ENCODE assay signal across 8 mouse cellular contexts in genomic region chr17:35243086-35243485, GRCm38 (mm10). TPM values are rescaled to one million over a fixed set of nuclear protein-coding genes. Genes with fewer than 3 reads are reported as not detected.
DNase-seq lines count a peak whose midpoint lies in the region; ATAC-seq and TF ChIP-seq lines count a peak whose summit lies in the region.

No protein-coding gene starts in this region.

- 6% methylated on average over 16 of the region's 16 CpGs for WGBS in forebrain, embryonic 11.5 days
- 2% methylated on average over 16 of the region's 16 CpGs for WGBS in hindbrain, embryonic 15.5 days
- 3% methylated on average over 16 of the region's 16 CpGs for WGBS in limb, embryonic 15.5 days

- TF ChIP-seq CTCF in bone marrow macrophage, adult 2 months (IDR thresholded peaks at IDR 0.05; ENCODE audit: low read depth, low read length) = no peak

- peak overlapping the region; percentile 99 for H3K9ac ChIP-seq in forebrain, embryonic 11.5 days (ENCODE audit: low read length)
- peak overlapping the region; percentile 97 for H3K9ac ChIP-seq in hindbrain, embryonic 15.5 days
- H3K9ac ChIP-seq in limb, embryonic 15.5 days = peak overlapping the region; percentile 92

- no peak for TF ChIP-seq POLR2A in bone marrow macrophage, adult 2 months (IDR thresholded peaks at IDR 0.05; ENCODE audit: borderline replicate concordance, low read depth, low read length)
- no peak for TF ChIP-seq POLR2A in myocyte (IDR thresholded peaks at IDR 0.05; ENCODE audit: insufficient read length, low read depth)

- peaks cover 36% of the 10 kb centered on the region for H3K36me3 ChIP-seq in forebrain, embryonic 11.5 days (ENCODE audit: control insufficient read depth, insufficient read depth, low read length)
- peaks cover 41% of the 10 kb centered on the region for H3K36me3 ChIP-seq in hindbrain, embryonic 15.5 days
- peaks cover 46% of the 10 kb centered on the region for H3K36me3 ChIP-seq in limb, embryonic 15.5 days
- H3K36me3 ChIP-seq in myocyte (ENCODE audit: control insufficient read depth, insufficient read depth) = peaks cover 45% of the 10 kb centered on the region

- H3K9me3 ChIP-seq in forebrain, embryonic 11.5 days (ENCODE audit: control insufficient read depth, low read length) = no peaks in the 10 kb centered on the region
- H3K9me3 ChIP-seq in hindbrain, embryonic 15.5 days = no peaks in the 10 kb centered on the region
- H3K9me3 ChIP-seq in limb, embryonic 15.5 days = no peaks in the 10 kb centered on the region

- no peaks in the 10 kb centered on the region for H3K27me3 ChIP-seq in forebrain, embryonic 11.5 days (ENCODE audit: control insufficient read depth, insufficient read depth, low read length)
- H3K27me3 ChIP-seq in hindbrain, embryonic 15.5 days = no peaks in the 10 kb centered on the region
- H3K27me3 ChIP-seq in limb, embryonic 15.5 days = no peaks in the 10 kb centered on the region
- H3K27me3 ChIP-seq in myocyte (ENCODE audit: control insufficient read depth, insufficient read depth, insufficient read length) = no peaks in the 10 kb centered on the region

- H3K4me2 ChIP-seq in forebrain, embryonic 11.5 days (ENCODE audit: low read depth, low read length, severe bottlenecking) = peak overlapping the region; percentile 96
- peak overlapping the region; percentile 66 for H3K4me2 ChIP-seq in hindbrain, embryonic 15.5 days
- H3K4me2 ChIP-seq in limb, embryonic 15.5 days = peak overlapping the region; percentile 76
- H3K4me2 ChIP-seq in myocyte (ENCODE audit: low read depth) = peak overlapping the region; percentile 94

- peak overlapping the region; percentile 71 for H3K4me3 ChIP-seq in bone marrow macrophage, adult 2 months (ENCODE audit: insufficient read depth, low read length)
- peak overlapping the region; percentile 84 for H3K4me3 ChIP-seq in forebrain, embryonic 11.5 days (ENCODE audit: low read depth, low read length)
- peak overlapping the region; percentile 90 for H3K4me3 ChIP-seq in hindbrain, embryonic 15.5 days
- peak overlapping the region; percentile 89 for H3K4me3 ChIP-seq in limb, embryonic 15.5 days
- peak overlapping the region; percentile 96 for H3K4me3 ChIP-seq in myocyte

- peak overlapping the region; percentile 67 for H3ac ChIP-seq in myocyte (ENCODE audit: control insufficient read depth, insufficient read length)

- ATAC-seq in frontal cortex, adult (ENCODE audit: low TSS enrichment) = no peak
- peak; percentile 13; the same call in 1 of the 2 replicates for ATAC-seq in forebrain, embryonic 11.5 days (replicated peaks; ENCODE audit: low FRiP score)
- no peak for ATAC-seq in hindbrain, embryonic 15.5 days (ENCODE audit: low FRiP score, low read depth)
- no peak for ATAC-seq in limb, embryonic 15.5 days (ENCODE audit: insufficient number of reproducible peaks, low FRiP score, low TSS enrichment, low read depth)

- H3K79me2 ChIP-seq in myocyte (ENCODE audit: control insufficient read depth, insufficient read depth) = peaks cover 59% of the 10 kb centered on the region

- peaks cover 44% of the 10 kb centered on the region for H3K4me1 ChIP-seq in bone marrow macrophage, adult 2 months (ENCODE audit: control insufficient read depth, insufficient read depth, low read length)
- peaks cover 26% of the 10 kb centered on the region for H3K4me1 ChIP-seq in forebrain, embryonic 11.5 days (replicated peaks; ENCODE audit: control insufficient read depth, insufficient read depth, low read length)
- peaks cover 45% of the 10 kb centered on the region for H3K4me1 ChIP-seq in hindbrain, embryonic 15.5 days (replicated peaks)
- peaks cover 47% of the 10 kb centered on the region for H3K4me1 ChIP-seq in limb, embryonic 15.5 days

- peak overlapping the region; percentile 92 for H3K27ac ChIP-seq in bone marrow macrophage, adult 2 months (ENCODE audit: insufficient read depth, low read depth, low read length)
- H3K27ac ChIP-seq in forebrain, embryonic 11.5 days (ENCODE audit: low read depth, low read length) = peak overlapping the region; percentile 93
- H3K27ac ChIP-seq in hindbrain, embryonic 15.5 days (replicated peaks) = peak overlapping the region; percentile 99
- peak overlapping the region; percentile 98 for H3K27ac ChIP-seq in limb, embryonic 15.5 days

- DNase-seq in frontal cortex, postnatal 36 days (ENCODE audit: low spot score in 2 of 2) = peak; percentile 42 to 67
- peak; percentile 71 for DNase-seq in forebrain, embryonic 11.5 days (ENCODE audit: low spot score)
- no peak for DNase-seq in layer of hippocampus, adult 9-11 months

TF ChIP-seq in myocyte, 11 proteins besides CTCF, POLR2A, EP300 and RAD21:
- TF ChIP-seq TCF12 (IDR thresholded peaks at IDR 0.05; ENCODE audit: insufficient read depth, poor library complexity, severe bottlenecking) = no peak
- no peak for TF ChIP-seq USF1 (IDR thresholded peaks at IDR 0.05; ENCODE audit: low read depth)
- TF ChIP-seq MAX (IDR thresholded peaks at IDR 0.05; ENCODE audit: low read depth) = no peak
- TF ChIP-seq TCF3 (IDR thresholded peaks at IDR 0.05; ENCODE audit: insufficient read length, low read depth) = no peak
- TF ChIP-seq POLR2AphosphoS2 (IDR thresholded peaks at IDR 0.05; ENCODE audit: insufficient read length, low read depth) = peak; percentile 39

RNA-seq across cellular contexts. Expression of gene Ddx39b, which starts 1.5 kb away (rescaled TPM):
- polyA plus RNA-seq in bone marrow macrophage, adult 2 months (2012; ENCODE audit: insufficient read depth, insufficient read length, missing spikeins) = 164 and 169 TPM in 2 replicates
- polyA plus RNA-seq in forebrain, embryonic 11.5 days (2014; fragmentation: Nextera tagmentation; extraction: Ambion mirVana) = 717 and 756 TPM in 2 replicates
- 361 and 365 TPM in 2 replicates for polyA plus RNA-seq in hindbrain, embryonic 15.5 days (2015; fragmentation: Nextera tagmentation; extraction: Ambion mirVana)
- 401 and 418 TPM in 2 replicates for polyA plus RNA-seq in limb, embryonic 15.5 days (2015; fragmentation: Nextera tagmentation; extraction: Ambion mirVana)
- polyA plus RNA-seq in myocyte (2012; fragmentation: generic; extraction: Trizol) = 268 TPM

RNA-seq across cellular contexts. Expression of gene Nfkbil1, which starts 7.5 kb away (rescaled TPM):
- 15.5 and 15.7 TPM in 2 replicates for polyA plus RNA-seq in bone marrow macrophage, adult 2 months (2012; ENCODE audit: insufficient read depth, insufficient read length, missing spikeins)
- polyA plus RNA-seq in forebrain, embryonic 11.5 days (2014; fragmentation: Nextera tagmentation; extraction: Ambion mirVana) = 4.3 and 5.5 TPM in 2 replicates
- 10.8 and 12.0 TPM in 2 replicates for polyA plus RNA-seq in hindbrain, embryonic 15.5 days (2015; fragmentation: Nextera tagmentation; extraction: Ambion mirVana)
- 11.2 and 11.8 TPM in 2 replicates for polyA plus RNA-seq in limb, embryonic 15.5 days (2015; fragmentation: Nextera tagmentation; extraction: Ambion mirVana)
- polyA plus RNA-seq in myocyte (2012; fragmentation: generic; extraction: Trizol) = 27.1 TPM

RNA-seq across cellular contexts. Expression of gene Atp6v1g2, which starts 9.6 kb away (rescaled TPM):
- polyA plus RNA-seq in bone marrow macrophage, adult 2 months (2012; ENCODE audit: insufficient read depth, insufficient read length, missing spikeins) = 11.2 and 15.1 TPM in 2 replicates
- 12.1 and 14.2 TPM in 2 replicates for polyA plus RNA-seq in forebrain, embryonic 11.5 days (2014; fragmentation: Nextera tagmentation; extraction: Ambion mirVana)
- 99.1 and 110 TPM in 2 replicates for polyA plus RNA-seq in hindbrain, embryonic 15.5 days (2015; fragmentation: Nextera tagmentation; extraction: Ambion mirVana)
- polyA plus RNA-seq in limb, embryonic 15.5 days (2015; fragmentation: Nextera tagmentation; extraction: Ambion mirVana) = 3.7 and 3.8 TPM in 2 replicates
- 2.0 TPM for polyA plus RNA-seq in myocyte (2012; fragmentation: generic; extraction: Trizol)

RNA-seq across cellular contexts. Expression of gene H2-D1, which starts 19.4 kb away (rescaled TPM):
- polyA plus RNA-seq in bone marrow macrophage, adult 2 months (2012; ENCODE audit: insufficient read depth, insufficient read length, missing spikeins) = 2,808 and 2,856 TPM in 2 replicates
- 45.8 and 51.2 TPM in 2 replicates for polyA plus RNA-seq in forebrain, embryonic 11.5 days (2014; fragmentation: Nextera tagmentation; extraction: Ambion mirVana)
- 118 and 128 TPM in 2 replicates for polyA plus RNA-seq in hindbrain, embryonic 15.5 days (2015; fragmentation: Nextera tagmentation; extraction: Ambion mirVana)
- polyA plus RNA-seq in limb, embryonic 15.5 days (2015; fragmentation: Nextera tagmentation; extraction: Ambion mirVana) = 84.7 and 93.0 TPM in 2 replicates
- 38.3 TPM for polyA plus RNA-seq in myocyte (2012; fragmentation: generic; extraction: Trizol)

RNA-seq across cellular contexts. Expression of gene Gm16181, which starts 22.5 kb away (rescaled TPM):
- not detected in 2 replicates for polyA plus RNA-seq in bone marrow macrophage, adult 2 months (2012; ENCODE audit: insufficient read depth, insufficient read length, missing spikeins)
- 0.85 TPM in 1 of 2 replicates, not detected in the other for polyA plus RNA-seq in forebrain, embryonic 11.5 days (2014; fragmentation: Nextera tagmentation; extraction: Ambion mirVana)
- 0.43 and 0.55 TPM in 2 replicates for polyA plus RNA-seq in hindbrain, embryonic 15.5 days (2015; fragmentation: Nextera tagmentation; extraction: Ambion mirVana)
- polyA plus RNA-seq in limb, embryonic 15.5 days (2015; fragmentation: Nextera tagmentation; extraction: Ambion mirVana) = 0.41 and 0.77 TPM in 2 replicates
- 0.18 TPM for polyA plus RNA-seq in myocyte (2012; fragmentation: generic; extraction: Trizol)
